In genomic region chr1:182192581-182192980, GRCm38 (mm10) we compare ENCODE assay signal across 33 mouse cellular contexts. TPM values are rescaled to one million over a fixed set of nuclear protein-coding genes. Genes with fewer than 3 reads are reported as not detected.
"Had no signal": no experiment of that assay in that cellular context is flagged by ENCODE, and none has a peak within 500 bp of the region (broad histone marks: within the 10 kb centered on the region; RNA-seq: fewer than 3 reads in every experiment).

No protein-coding gene starts in this region.

- H3K4me2 ChIP-seq: embryonic facial prominence, embryonic 12.5 days; embryonic facial prominence, embryonic 13.5 days; embryonic facial prominence, embryonic 15.5 days; forebrain, embryonic 12.5 days; forebrain, embryonic 13.5 days; forebrain, embryonic 15.5 days had no signal

- H3K27ac ChIP-seq: embryonic facial prominence, embryonic 10.5 days; embryonic facial prominence, embryonic 12.5 days; embryonic facial prominence, embryonic 13.5 days; embryonic facial prominence, embryonic 15.5 days; forebrain, embryonic 10.5 days; forebrain, embryonic 12.5 days; forebrain, embryonic 13.5 days; forebrain, embryonic 15.5 days had no signal

- H3K9me3 ChIP-seq: embryonic facial prominence, embryonic 10.5 days; embryonic facial prominence, embryonic 15.5 days; forebrain, embryonic 12.5 days; forebrain, embryonic 13.5 days; forebrain, embryonic 15.5 days had no signal

- H3K9ac ChIP-seq: embryonic facial prominence, embryonic 12.5 days; embryonic facial prominence, embryonic 13.5 days; embryonic facial prominence, embryonic 15.5 days; forebrain, embryonic 12.5 days; forebrain, embryonic 13.5 days; forebrain, embryonic 15.5 days; forebrain, postnatal 0 days had no signal

- H3K4me3 ChIP-seq: embryonic facial prominence, embryonic 10.5 days; embryonic facial prominence, embryonic 12.5 days; embryonic facial prominence, embryonic 13.5 days; embryonic facial prominence, embryonic 15.5 days; erythroblast, embryonic 14.5 days; forebrain, embryonic 10.5 days; forebrain, embryonic 12.5 days; forebrain, embryonic 13.5 days; forebrain, embryonic 15.5 days; gastrocnemius, adult 2 months had no signal

- ATAC-seq: forebrain, embryonic 13.5 days; forebrain, embryonic 14.5 days; forebrain, embryonic 15.5 days; forebrain, embryonic 16.5 days; forebrain, postnatal 0 days had no signal

- H3K36me3 ChIP-seq: embryonic facial prominence, embryonic 10.5 days; embryonic facial prominence, embryonic 12.5 days; embryonic facial prominence, embryonic 13.5 days; embryonic facial prominence, embryonic 15.5 days; forebrain, embryonic 10.5 days; forebrain, embryonic 12.5 days; forebrain, embryonic 15.5 days had no signal

- DNase-seq: cerebellum, adult 18-20 months; cerebellum, adult 2 months; cerebellum, adult 8-10 months; cerebellum, adult 9-10 months; cerebellum, adult 9-11 months; cerebellum, postnatal 10 days; cerebellum, postnatal 14 days; cerebellum, postnatal 25 days; cerebellum, postnatal 36 days; embryo, embryonic 11 days; forebrain, postnatal 0 days; gastrocnemius, adult 2 months; gastrocnemius, postnatal 10 days; gastrocnemius, postnatal 14 days; gastrocnemius, postnatal 25 days; gastrocnemius, postnatal 36 days had no signal

- H3K27me3 ChIP-seq: embryonic facial prominence, embryonic 12.5 days; embryonic facial prominence, embryonic 13.5 days; embryonic facial prominence, embryonic 15.5 days; forebrain, embryonic 12.5 days; forebrain, embryonic 13.5 days; forebrain, embryonic 15.5 days had no signal

- H3K4me1 ChIP-seq: embryonic facial prominence, embryonic 12.5 days; embryonic facial prominence, embryonic 13.5 days; embryonic facial prominence, embryonic 15.5 days; forebrain, embryonic 12.5 days; forebrain, embryonic 13.5 days; forebrain, embryonic 15.5 days had no signal

RNA-seq across cellular contexts. Expression of gene Vmn1r1, which starts 28.3 kb away (rescaled TPM):
- polyA plus RNA-seq: cerebellum, adult 2 months; cortical plate, adult 2 months; embryonic facial prominence, embryonic 10.5 days; embryonic facial prominence, embryonic 11.5 days; embryonic facial prominence, embryonic 12.5 days; embryonic facial prominence, embryonic 13.5 days; embryonic facial prominence, embryonic 14.5 days; embryonic facial prominence, embryonic 15.5 days; erythroblast, embryonic 14.5 days; forebrain, embryonic 10.5 days; forebrain, embryonic 11.5 days; forebrain, embryonic 12.5 days; forebrain, embryonic 13.5 days; forebrain, embryonic 14.5 days; forebrain, embryonic 15.5 days; forebrain, embryonic 16.5 days; forebrain, postnatal 0 days; frontal cortex, adult 2 months; gonadal fat pad, adult 2 months had no signal
